Mouse (Mus musculus) spleen, adult 18-20 months (tissue): ENCODE results near the gene Snx25.

Experiments
- DNase-seq, 2 experiments: peaks; one replicate each; pipeline ENCODE4 v3.0.0; 2022; ENCODE audit warnings: mixed read lengths in 2 of 2

The Snx25 gene

DNA sequence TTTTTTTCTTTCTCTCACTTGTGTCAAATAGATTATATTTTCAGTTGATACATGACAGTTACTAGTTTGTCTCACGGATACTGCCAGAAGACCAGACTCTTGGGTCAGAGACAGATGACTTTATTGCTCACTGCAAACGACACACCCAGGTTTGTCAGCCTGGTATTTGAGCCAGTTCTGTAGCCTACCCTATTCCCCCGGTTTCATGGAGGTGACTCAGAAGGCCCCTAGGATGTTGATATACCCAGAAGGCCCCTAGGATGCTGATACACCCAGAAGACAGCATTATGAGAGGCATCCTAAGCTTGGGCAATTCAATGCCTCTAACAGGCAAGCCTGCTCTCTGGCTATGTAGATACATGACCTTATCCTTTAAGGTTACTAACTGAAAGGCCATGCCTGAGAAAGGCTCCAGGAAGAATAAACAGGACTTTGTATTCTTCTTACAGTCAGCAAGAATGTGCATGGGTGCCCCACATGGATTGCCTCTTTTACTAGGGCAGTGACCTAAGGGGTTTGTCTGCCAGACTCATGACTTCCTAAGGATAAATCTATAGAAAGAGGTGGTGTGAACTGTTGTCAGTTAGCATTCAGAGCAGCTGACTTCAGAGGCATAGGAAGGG lies 144.8 kb downstream of the Snx25 start:
- DNase-seq, result no peak

DNA sequence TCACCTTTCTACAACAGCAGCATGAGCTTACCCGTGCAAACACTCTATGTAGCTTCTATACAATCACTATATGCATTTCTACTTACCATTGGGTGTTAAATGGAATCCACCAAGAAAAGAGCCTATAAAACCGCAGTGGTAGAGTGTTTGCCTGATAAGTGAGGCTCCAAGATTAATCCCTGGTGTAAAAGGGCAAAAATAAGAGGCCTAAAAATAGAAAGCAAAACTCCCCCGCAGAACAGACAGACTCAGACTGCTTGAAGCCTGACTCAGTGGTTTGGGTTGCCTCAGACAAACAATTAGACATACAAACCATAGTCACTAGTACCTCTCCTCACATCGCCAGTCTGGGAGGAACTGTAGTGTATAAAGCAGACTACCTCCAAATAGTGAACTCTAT lies 146.4 kb downstream of the Snx25 start, which contains the start of gene Ankrd37:
TSS of gene Ankrd37 (minus strand) at position 112 of the 400 bp plus-strand sequence.
- DNase-seq, result no peak

DNA sequence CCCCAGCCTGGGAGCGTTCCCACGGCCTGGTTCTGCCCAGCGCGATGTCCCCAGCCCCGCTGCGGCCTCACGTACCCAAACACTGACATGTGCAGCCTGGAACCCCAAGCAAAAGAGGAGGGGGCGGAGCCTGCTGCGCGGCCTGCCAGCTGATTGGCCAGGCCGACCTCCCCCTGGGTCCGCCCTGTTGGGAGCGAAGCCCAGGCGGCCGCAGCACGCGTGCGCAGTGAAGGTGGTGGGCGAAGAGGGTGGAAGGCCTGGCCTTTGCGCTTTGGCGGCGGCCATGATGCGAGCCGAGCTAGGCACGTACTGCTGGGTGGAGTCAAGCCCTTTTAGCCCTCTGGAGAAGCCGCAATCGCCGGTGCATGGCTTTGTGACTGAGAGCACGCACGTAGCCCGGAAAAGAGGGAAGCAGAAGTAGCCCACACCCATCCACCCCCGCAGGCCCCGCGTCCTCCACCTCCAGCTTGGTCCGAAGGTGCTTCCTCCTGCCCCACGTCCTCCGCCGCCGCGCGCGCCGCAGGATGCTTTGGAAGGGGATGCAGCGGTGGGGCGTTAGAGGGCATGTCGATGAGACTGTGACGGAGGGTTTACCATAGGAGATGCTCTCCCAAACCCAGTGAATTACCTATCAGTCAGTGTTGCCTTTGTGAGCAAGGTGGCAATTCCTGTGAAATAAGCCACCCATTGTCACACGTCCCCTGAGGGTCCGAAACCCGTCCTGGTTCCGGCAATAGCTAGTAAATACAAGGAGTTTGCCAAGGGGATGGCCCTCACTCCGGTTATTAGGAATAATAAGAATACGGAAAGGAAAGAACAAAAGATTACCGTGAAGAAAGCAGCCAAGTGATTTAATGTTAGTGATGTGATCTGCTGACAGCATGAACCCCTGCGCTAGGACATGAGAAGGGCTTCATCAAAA lies 151.9 kb downstream of the Snx25 start:
- DNase-seq, result peak; percentile 97 to 99

DNA sequence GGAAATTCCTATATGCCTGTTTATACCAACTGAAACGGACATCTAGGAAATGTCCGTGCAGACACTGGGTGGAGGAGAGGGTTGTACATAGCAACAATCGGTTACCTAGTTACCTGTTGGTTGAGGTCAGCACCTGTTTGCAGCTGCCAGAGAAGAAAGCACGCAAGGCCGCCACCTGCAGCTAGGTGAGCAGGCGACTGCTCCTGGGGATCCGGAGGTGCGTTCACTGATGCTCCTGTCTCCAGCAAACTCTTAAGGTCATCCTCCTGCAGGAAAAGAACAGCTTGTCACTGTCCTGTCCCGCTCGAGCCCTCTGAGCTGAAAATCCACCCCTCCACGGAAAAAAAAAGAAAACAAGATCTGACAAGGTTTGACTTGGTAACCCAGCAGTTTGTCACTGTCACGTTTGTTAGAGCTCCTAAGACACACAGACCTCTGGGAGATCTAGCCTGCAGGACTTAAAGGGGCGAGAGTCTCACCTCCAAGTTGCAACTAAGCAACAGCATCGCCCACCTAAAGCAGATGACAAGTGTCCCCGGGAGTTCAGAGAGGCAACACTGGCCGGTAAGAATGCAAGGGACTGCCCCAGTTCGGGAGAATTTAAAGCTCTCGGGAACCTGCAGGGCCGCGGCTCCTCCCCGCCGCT lies 152.7 kb downstream of the Snx25 start, which contains the start of gene Lrp2bp:
TSS of gene Lrp2bp (plus strand) at position 166 of the 646 bp plus-strand sequence.
- peak; percentile 14 to 31 for DNase-seq

DNA sequence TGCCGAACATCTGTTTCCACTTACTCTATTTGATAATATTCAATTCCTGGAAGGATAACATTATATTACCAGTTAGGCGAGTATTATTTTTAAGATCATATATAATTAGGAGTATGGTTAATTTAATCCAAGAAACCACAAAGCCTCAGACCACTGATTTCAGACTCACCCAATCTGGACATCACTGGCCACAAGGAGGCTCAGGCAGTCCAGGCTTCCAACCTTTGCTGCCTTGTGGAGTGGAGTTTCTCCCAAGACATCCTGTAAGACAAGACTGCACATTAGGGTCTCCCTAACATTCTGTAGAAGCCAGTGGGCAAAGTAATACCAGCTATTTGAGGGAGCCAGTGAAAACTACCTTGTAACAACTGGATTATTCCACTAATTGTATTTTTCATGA lies 153.7 kb downstream of the Snx25 start:
- DNase-seq, result no peak

DNA sequence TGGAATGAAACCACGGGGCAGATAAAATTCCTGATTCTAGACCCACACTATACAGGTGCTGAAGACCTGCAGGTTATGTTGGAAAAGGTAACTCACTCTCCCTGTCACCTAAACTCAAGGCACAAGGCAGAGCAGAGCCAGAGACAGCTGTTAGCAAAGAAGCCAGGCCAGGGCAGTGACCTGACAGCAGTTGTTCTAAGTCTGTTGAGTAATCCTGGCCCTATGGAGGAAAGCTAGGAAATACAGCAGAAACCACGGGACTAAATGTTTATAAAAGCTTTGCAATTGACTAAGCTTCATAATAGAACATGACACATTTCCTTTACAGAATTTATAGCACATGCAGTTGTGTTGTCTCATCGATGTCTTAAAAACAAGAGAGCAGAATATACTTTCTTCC lies 156.4 kb downstream of the Snx25 start:
- no peak for DNase-seq

DNA sequence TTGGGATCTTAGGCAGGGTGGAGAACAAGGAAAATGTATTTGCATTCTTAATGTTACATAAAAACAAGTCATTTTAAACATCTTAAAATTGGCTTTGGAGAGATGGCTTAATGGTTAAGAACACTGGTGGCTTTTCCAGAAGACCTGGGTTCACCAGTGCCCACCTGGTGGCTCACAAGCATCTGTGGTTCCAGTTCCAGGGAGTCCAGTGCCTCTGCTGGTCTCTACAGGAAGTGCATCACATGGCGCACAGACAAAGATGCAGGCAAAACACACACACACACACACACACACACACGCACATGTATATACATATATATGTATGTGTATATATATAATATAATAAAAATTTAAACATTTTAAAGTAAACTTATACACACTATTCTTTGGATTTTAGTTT lies 157.8 kb downstream of the Snx25 start:
- no peak for DNase-seq

DNA sequence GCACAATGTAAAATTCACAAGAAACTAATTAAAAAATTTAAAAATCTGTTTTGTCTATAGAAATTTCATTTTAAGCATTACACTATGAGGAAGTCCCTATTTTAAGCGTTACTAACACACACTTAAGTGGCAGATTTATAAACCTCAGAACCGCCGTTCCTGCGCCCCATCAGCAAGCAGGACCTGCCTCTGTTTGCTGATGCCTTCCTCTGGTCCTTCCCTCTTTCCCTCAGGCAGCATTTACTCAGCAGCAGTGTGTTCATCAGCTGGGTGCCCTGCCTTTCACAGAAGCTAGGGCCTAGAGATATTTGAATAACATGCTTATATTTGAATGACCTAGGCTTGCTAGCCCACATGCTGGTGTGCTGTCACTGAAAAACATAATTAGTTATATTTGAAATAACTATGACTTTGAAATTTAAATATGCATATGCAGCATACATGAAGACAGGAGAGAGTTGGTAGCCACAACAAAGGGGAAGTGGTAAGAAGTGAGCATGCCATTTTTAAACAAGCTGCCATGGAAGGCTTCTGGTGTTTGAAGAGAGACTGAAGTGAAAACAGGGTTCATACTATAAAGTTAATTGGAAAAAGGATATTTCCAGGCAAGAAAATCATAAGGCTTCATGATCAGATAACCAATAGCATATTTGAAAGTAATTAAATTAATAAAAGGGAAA lies 161.2 kb downstream of the Snx25 start:
- DNase-seq, result no peak

DNA sequence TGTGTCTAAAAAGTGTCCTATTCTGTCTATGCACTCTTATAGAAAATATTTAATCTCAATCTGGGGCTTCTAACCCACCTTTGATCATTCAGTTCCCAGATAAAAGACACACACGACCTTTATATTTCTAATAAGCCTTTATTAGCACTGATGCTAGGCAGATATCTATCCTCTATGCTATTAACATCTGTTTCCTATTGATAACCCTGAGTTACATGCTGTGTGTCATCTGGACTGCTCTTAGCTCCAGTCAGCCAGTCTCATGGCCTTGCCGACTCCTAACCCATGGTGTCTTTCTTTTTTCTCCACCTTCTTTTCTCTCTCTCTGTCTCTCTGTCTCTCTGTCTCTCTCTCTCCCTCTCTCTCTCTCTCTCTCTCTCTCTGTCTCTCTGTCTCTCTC lies 163.8 kb downstream of the Snx25 start:
- DNase-seq, result no peak

DNA sequence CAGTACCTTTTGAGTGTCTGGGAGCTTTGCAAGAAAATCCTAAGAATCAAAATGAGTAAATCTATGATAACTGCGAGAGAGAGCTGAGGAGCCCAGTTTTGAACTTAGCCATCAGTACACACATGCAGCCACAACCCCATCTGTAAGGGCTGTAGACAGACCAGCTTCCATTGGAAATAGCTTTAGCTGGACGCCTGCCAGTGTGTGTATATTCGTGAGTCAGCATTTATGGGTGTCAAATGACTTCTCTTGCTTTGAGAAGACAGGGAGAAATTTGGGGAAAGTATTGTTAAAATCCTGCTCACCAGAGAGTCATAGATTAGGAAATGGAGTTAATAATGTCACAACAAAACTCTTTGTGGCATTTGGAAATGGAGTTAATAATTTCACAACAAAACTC lies 165.3 kb downstream of the Snx25 start:
- no peak for DNase-seq
